Mouse (Mus musculus): ENCODE measurements at regions not wholly inside any gene's neighbourhood (a gene's known extent, or its start where the extent isn't known, plus 50 kb on each side); places are given as distances from the start of the nearest gene placed in this dataset.
A peak's percentile ranks its signal among the peaks of the same experiment; 100 is the strongest.

GRCm38 (mm10) chr13:37514641-37515305 is 169.8 kb downstream of the Ly86 start:
- H3K27ac ChIP-seq (ENCODE audit: insufficient read depth, low read depth, low read length), result peak overlapping the region; percentile 29
- TF ChIP-seq POLR2A (IDR thresholded peaks at IDR 0.05; ENCODE audit: insufficient read depth, low read depth, low read length) (no peak), CTCF (IDR thresholded peaks at IDR 0.05; ENCODE audit: insufficient read depth, low read depth, low read length) (no peak)
- H3K4me3 ChIP-seq (ENCODE audit: insufficient read depth, low read depth, low read length), result no peak overlapping the region
- H3K4me1 ChIP-seq (ENCODE audit: control insufficient read depth, insufficient read depth, low read length), result peaks cover 10% of the 10 kb centered on the region
- 88% methylated on average over 12 of the region's 12 CpGs for WGBS

GRCm38 (mm10) chr13:37517055-37517807 is 172.2 kb downstream of the Ly86 start:
- WGBS, result 50% methylated on average over 14 of the region's 14 CpGs
- TF ChIP-seq POLR2A (IDR thresholded peaks at IDR 0.05; ENCODE audit: insufficient read depth, low read depth, low read length) (no peak), CTCF (IDR thresholded peaks at IDR 0.05; ENCODE audit: insufficient read depth, low read depth, low read length) (no peak)
- H3K27ac ChIP-seq (ENCODE audit: insufficient read depth, low read depth, low read length), result no peak overlapping the region
- H3K4me1 ChIP-seq (ENCODE audit: control insufficient read depth, insufficient read depth, low read length), result peaks cover 10% of the 10 kb centered on the region
- no peak overlapping the region for H3K4me3 ChIP-seq (ENCODE audit: insufficient read depth, low read depth, low read length)

- H3K27ac ChIP-seq (ENCODE audit: insufficient read depth, low read depth, low read length), result no peak overlapping the region
- H3K4me3 ChIP-seq (ENCODE audit: insufficient read depth, low read depth, low read length), result no peak overlapping the region
- TF ChIP-seq POLR2A (IDR thresholded peaks at IDR 0.05; ENCODE audit: insufficient read depth, low read depth, low read length) (no peak), CTCF (IDR thresholded peaks at IDR 0.05; ENCODE audit: insufficient read depth, low read depth, low read length) (no peak)
- peaks cover 3% of the 10 kb centered on the region for H3K4me1 ChIP-seq (ENCODE audit: control insufficient read depth, insufficient read depth, low read length)
- WGBS, result 89% methylated on average over 3 of the region's 3 CpGs
Measured at GRCm38 (mm10) chr13:37519948-37520347, 174.9 kb downstream of the Ly86 start.

- Histone ChIP-seq H3K4me1 (ENCODE audit: control insufficient read depth, insufficient read depth, low read length) (no peaks in the 10 kb centered on the region), H3K27ac (ENCODE audit: insufficient read depth, low read depth, low read length) (no peak overlapping the region), H3K4me3 (ENCODE audit: insufficient read depth, low read depth, low read length) (no peak overlapping the region)
- 62% methylated on average over 15 of the region's 15 CpGs for whole genome bisulfite sequencing
- no peak for TF ChIP-seq POLR2A (IDR thresholded peaks at IDR 0.05; ENCODE audit: insufficient read depth, low read depth, low read length)
- no peak for TF ChIP-seq CTCF (IDR thresholded peaks at IDR 0.05; ENCODE audit: insufficient read depth, low read depth, low read length)
Measured at GRCm38 (mm10) chr13:37525097-37525726, 180.2 kb downstream of the Ly86 start.

- H3K4me3 ChIP-seq (ENCODE audit: insufficient read depth, low read depth, low read length), result no peak overlapping the region
- 89% methylated on average over 8 of the region's 8 CpGs for WGBS
- no peak for TF ChIP-seq CTCF (IDR thresholded peaks at IDR 0.05; ENCODE audit: insufficient read depth, low read depth, low read length)
- no peak for TF ChIP-seq POLR2A (IDR thresholded peaks at IDR 0.05; ENCODE audit: insufficient read depth, low read depth, low read length)
- no peaks in the 10 kb centered on the region for H3K4me1 ChIP-seq (ENCODE audit: control insufficient read depth, insufficient read depth, low read length)
- H3K27ac ChIP-seq (ENCODE audit: insufficient read depth, low read depth, low read length), result no peak overlapping the region
Measured at GRCm38 (mm10) chr13:37526102-37526501, 181.1 kb downstream of the Ly86 start.

- H3K4me1 ChIP-seq (ENCODE audit: control insufficient read depth, insufficient read depth, low read length), result no peaks in the 10 kb centered on the region
- no peak overlapping the region for H3K4me3 ChIP-seq (ENCODE audit: insufficient read depth, low read depth, low read length)
- no peak overlapping the region for H3K27ac ChIP-seq (ENCODE audit: insufficient read depth, low read depth, low read length)
- TF ChIP-seq POLR2A (IDR thresholded peaks at IDR 0.05; ENCODE audit: insufficient read depth, low read depth, low read length), result no peak
- TF ChIP-seq CTCF (IDR thresholded peaks at IDR 0.05; ENCODE audit: insufficient read depth, low read depth, low read length), result no peak
- 70% methylated on average over 9 of the region's 9 CpGs for WGBS
Measured at GRCm38 (mm10) chr13:37528380-37528779, 183.4 kb downstream of the Ly86 start.

GRCm38 (mm10) chr13:37528876-37529275 is 183.9 kb downstream of the Ly86 start:
- Histone ChIP-seq H3K4me1 (ENCODE audit: control insufficient read depth, insufficient read depth, low read length) (no peaks in the 10 kb centered on the region), H3K27ac (ENCODE audit: insufficient read depth, low read depth, low read length) (no peak overlapping the region), H3K4me3 (ENCODE audit: insufficient read depth, low read depth, low read length) (no peak overlapping the region)
- 94% methylated on average over 7 of the region's 7 CpGs for WGBS
- TF ChIP-seq CTCF (IDR thresholded peaks at IDR 0.05; ENCODE audit: insufficient read depth, low read depth, low read length) (no peak), POLR2A (IDR thresholded peaks at IDR 0.05; ENCODE audit: insufficient read depth, low read depth, low read length) (no peak)

GRCm38 (mm10) chr13:37531512-37532183 is 186.6 kb downstream of the Ly86 start:
- Histone ChIP-seq H3K4me1 (ENCODE audit: control insufficient read depth, insufficient read depth, low read length) (no peaks in the 10 kb centered on the region), H3K27ac (ENCODE audit: insufficient read depth, low read depth, low read length) (no peak overlapping the region), H3K4me3 (ENCODE audit: insufficient read depth, low read depth, low read length) (no peak overlapping the region)
- TF ChIP-seq POLR2A (IDR thresholded peaks at IDR 0.05; ENCODE audit: insufficient read depth, low read depth, low read length), result no peak
- no peak for TF ChIP-seq CTCF (IDR thresholded peaks at IDR 0.05; ENCODE audit: insufficient read depth, low read depth, low read length)
- 75% methylated on average over 8 of the region's 8 CpGs for WGBS

All from olfactory bulb, adult 2 months (tissue).